Mouse (Mus musculus) hindbrain, embryonic 16.5 days (tissue): ENCODE measurements around the gene Btbd2. TPM values are rescaled to one million over a fixed set of nuclear protein-coding genes. Genes with fewer than 3 reads are reported as not detected.

Experiments used
- ATAC-seq: fragments of 200-750 bp; cut with Nextera tagmentation; 2 replicates; pipeline ENCODE4 v1.8.0; 2017; ENCODE audit warnings: moderate TSS enrichment, moderate library complexity
- H3K27ac ChIP-seq: fragments of 300-500 bp; sonication (generic); 2 replicates; pipeline ENCODE4 v1.5.1; 2014; ENCODE audit warnings: low read depth, mild to moderate bottlenecking, control low read depth, low read length, moderate library complexity
- H3K27me3 ChIP-seq: fragments of 300-500 bp; sonication (generic); replicated peaks from 2 replicates; pipeline ENCODE4 v1.6.1; 2014; ENCODE audit warnings: low read length; ENCODE audit not compliant: control insufficient read depth, insufficient read depth
- H3K36me3 ChIP-seq: fragments of 300-500 bp; sonication (generic); 2 replicates; pipeline ENCODE4 v1.6.1; 2014; ENCODE audit warnings: mild to moderate bottlenecking, low read length, moderate library complexity, mixed read lengths; ENCODE audit not compliant: control insufficient read depth, insufficient read depth
- H3K4me1 ChIP-seq: fragments of 300-500 bp; sonication (generic); 2 replicates; pipeline ENCODE4 v1.6.1; 2014; ENCODE audit warnings: low read depth, low read length; ENCODE audit not compliant: control insufficient read depth, insufficient read depth
- H3K4me2 ChIP-seq: fragments of 300-500 bp; sonication (generic); 2 replicates; pipeline ENCODE4 v1.6.1; 2014; ENCODE audit warnings: mild to moderate bottlenecking, low read length, control low read depth, moderate library complexity
- H3K4me3 ChIP-seq: fragments of 300-500 bp; sonication (generic); 2 replicates; pipeline ENCODE4 v1.5.1; 2014; ENCODE audit warnings: mild to moderate bottlenecking, low read length, control low read depth, moderate library complexity
- H3K9ac ChIP-seq: fragments of 300-500 bp; sonication (generic); 2 replicates; pipeline ENCODE4 v1.6.1; 2014; ENCODE audit warnings: low read depth, mild to moderate bottlenecking, control low read depth, low read length, moderate library complexity
- H3K9me3 ChIP-seq: fragments of 300-500 bp; sonication (generic); 2 replicates; pipeline ENCODE4 v1.6.1; 2014; ENCODE audit warnings: mild to moderate bottlenecking, low read length, moderate library complexity; ENCODE audit not compliant: control insufficient read depth
- WGBS: fragments of 180-500 bp; shearing (Covaris S2); extraction: QIAGEN DNeasy Blood & Tissue Kit; methylation state at CpG from one replicate; pipeline ENCODE4 v1.1.7; 2014; 5-methylcytosine and 5-hydroxymethylcytosine counted together
- polyA plus RNA-seq: library from polyadenylated mRNA; unstranded; fragments of >200 nt; fragmentation: Nextera tagmentation; extraction: Ambion mirVana; gene quantifications from 2 replicates; pipeline ENCODE4 v1.2.1, GENCODE M21; 2015

The Btbd2 gene
- polyA plus RNA-seq, 1 experiment from 2014 or later: 21.2 TPM

GRCm38 (mm10) chr10:80665981-80666733, 9.3 kb upstream of the Btbd2 start:
- H3K36me3 ChIP-seq: peaks cover 42% of the 10 kb centered on the region
- no peak for ATAC-seq

GRCm38 (mm10) chr10:80665459-80665858, 8.6 kb upstream of the Btbd2 start:
- H3K4me1 ChIP-seq: no peaks in the 10 kb centered on the region; the same call in none of the 2 replicates
- 71% methylated on average over 4 of the region's 4 CpGs for WGBS
- H3K4me3 ChIP-seq: no peak overlapping the region
- H3K9me3 ChIP-seq: no peaks in the 10 kb centered on the region
- H3K36me3 ChIP-seq: peaks cover 38% of the 10 kb centered on the region
- H3K9ac ChIP-seq: peak overlapping the region; percentile 16; the same call in 1 of the 2 replicates
- ATAC-seq: no peak
- peak overlapping the region; percentile 45; the same call in 1 of the 2 replicates for H3K27ac ChIP-seq
- no peaks in the 10 kb centered on the region for H3K27me3 ChIP-seq
- H3K4me2 ChIP-seq: no peak overlapping the region

More at GRCm38 (mm10) chr10:80665981-80666733, 9.3 kb upstream of the Btbd2 start:
- H3K4me2 ChIP-seq: no peak overlapping the region
- WGBS: 78% methylated on average over 10 of the region's 10 CpGs
- no peak overlapping the region for H3K4me3 ChIP-seq
- H3K9ac ChIP-seq: no peak overlapping the region
- H3K27ac ChIP-seq: no peak overlapping the region
- no peaks in the 10 kb centered on the region; the same call in none of the 2 replicates for H3K4me1 ChIP-seq
- H3K27me3 ChIP-seq: no peaks in the 10 kb centered on the region
- H3K9me3 ChIP-seq: no peaks in the 10 kb centered on the region

GRCm38 (mm10) chr10:80665016-80665380, 8.1 kb upstream of the Btbd2 start:
- no peaks in the 10 kb centered on the region; the same call in 1 of the 2 replicates for H3K4me1 ChIP-seq
- H3K9ac ChIP-seq: peak overlapping the region; percentile 16; the same call in 1 of the 2 replicates
- H3K4me2 ChIP-seq: no peak overlapping the region; the same call in 1 of the 2 replicates
- no peak for ATAC-seq
- no peak overlapping the region for H3K4me3 ChIP-seq
- H3K9me3 ChIP-seq: no peaks in the 10 kb centered on the region
- H3K27me3 ChIP-seq: no peaks in the 10 kb centered on the region
- peaks cover 34% of the 10 kb centered on the region for H3K36me3 ChIP-seq
- H3K27ac ChIP-seq: peak overlapping the region; percentile 61; the same call in 1 of the 2 replicates
- 22% methylated on average over 10 of the region's 10 CpGs for WGBS

GRCm38 (mm10) chr10:80664197-80665015, 7.5 kb upstream of the Btbd2 start:
- Histone ChIP-seq H3K27ac (peak overlapping the region; percentile 61; the same call in 1 of the 2 replicates), H3K9ac (no peak overlapping the region), H3K27me3 (no peaks in the 10 kb centered on the region), H3K4me3 (no peak overlapping the region), H3K36me3 (peaks cover 32% of the 10 kb centered on the region), H3K9me3 (no peaks in the 10 kb centered on the region), H3K4me2 (no peak overlapping the region; the same call in 1 of the 2 replicates), H3K4me1 (no peaks in the 10 kb centered on the region; the same call in 1 of the 2 replicates)
- WGBS: 31% methylated on average over 16 of the region's 16 CpGs
- ATAC-seq: no peak

GRCm38 (mm10) chr10:80663485-80664196, 6.8 kb upstream of the Btbd2 start:
- H3K9me3 ChIP-seq: no peaks in the 10 kb centered on the region
- peaks cover 24% of the 10 kb centered on the region for H3K36me3 ChIP-seq
- H3K4me3 ChIP-seq: no peak overlapping the region
- no peak overlapping the region for H3K27ac ChIP-seq
- H3K27me3 ChIP-seq: no peaks in the 10 kb centered on the region
- no peak overlapping the region for H3K4me2 ChIP-seq
- H3K9ac ChIP-seq: no peak overlapping the region
- WGBS: 63% methylated on average over 5 of the region's 5 CpGs
- ATAC-seq: no peak
- peaks cover 4% of the 10 kb centered on the region for H3K4me1 ChIP-seq

GRCm38 (mm10) chr10:80661149-80661548, 4.3 kb upstream of the Btbd2 start:
- Histone ChIP-seq H3K36me3 (peaks cover 6% of the 10 kb centered on the region; the same call in 1 of the 2 replicates), H3K27me3 (no peaks in the 10 kb centered on the region), H3K9ac (no peak overlapping the region), H3K4me2 (no peak overlapping the region), H3K27ac (no peak overlapping the region), H3K4me3 (no peak overlapping the region), H3K4me1 (peaks cover 4% of the 10 kb centered on the region), H3K9me3 (no peaks in the 10 kb centered on the region)
- ATAC-seq: no peak
- 30% methylated on average over 5 of the region's 5 CpGs for WGBS

GRCm38 (mm10) chr10:80659213-80659612, 2.3 kb upstream of the Btbd2 start:
- Histone ChIP-seq H3K9ac (0 out of 2 replicates have a peak overlapping the region, but pooled peaks have one; percentile 14), H3K27ac (peak overlapping the region; percentile 39; the same call in 1 of the 2 replicates), H3K9me3 (no peaks in the 10 kb centered on the region), H3K36me3 (no peaks in the 10 kb centered on the region), H3K4me2 (peak overlapping the region; percentile 34), H3K27me3 (no peaks in the 10 kb centered on the region), H3K4me3 (no peak overlapping the region), H3K4me1 (peaks cover 18% of the 10 kb centered on the region)
- WGBS: 13% methylated on average over 10 of the region's 10 CpGs
- ATAC-seq: no peak

- H3K27me3 ChIP-seq: no peaks in the 10 kb centered on the region
- H3K9ac ChIP-seq: 0 out of 2 replicates have a peak overlapping the region, but pooled peaks have one; percentile 14
- H3K27ac ChIP-seq: peak overlapping the region; percentile 39; the same call in 1 of the 2 replicates
- H3K4me2 ChIP-seq: no peak overlapping the region; the same call in 1 of the 2 replicates
- 62% methylated on average over 4 of the region's 4 CpGs for WGBS
- H3K4me3 ChIP-seq: no peak overlapping the region
- H3K4me1 ChIP-seq: peaks cover 20% of the 10 kb centered on the region
- ATAC-seq: no peak
- H3K9me3 ChIP-seq: no peaks in the 10 kb centered on the region
- H3K36me3 ChIP-seq: no peaks in the 10 kb centered on the region
Observed at GRCm38 (mm10) chr10:80658841-80659202, 2.0 kb upstream of the Btbd2 start.
